Mouse (Mus musculus) spleen, postnatal 0 days (tissue): Measurements from ENCODE around the gene Gm17482. TPM values are rescaled to one million over a fixed set of nuclear protein-coding genes. Genes with fewer than 3 reads are reported as not detected.

Source experiments
- polyA plus RNA-seq: library from polyadenylated mRNA; unstranded; fragments of >200 nt; fragmentation: Nextera tagmentation; extraction: Ambion mirVana; gene quantifications from 2 replicates; pipeline ENCODE4 v1.2.1, GENCODE M21; 2015

Gene Gm17482
- not detected in 2 replicates for polyA plus RNA-seq

DNA sequence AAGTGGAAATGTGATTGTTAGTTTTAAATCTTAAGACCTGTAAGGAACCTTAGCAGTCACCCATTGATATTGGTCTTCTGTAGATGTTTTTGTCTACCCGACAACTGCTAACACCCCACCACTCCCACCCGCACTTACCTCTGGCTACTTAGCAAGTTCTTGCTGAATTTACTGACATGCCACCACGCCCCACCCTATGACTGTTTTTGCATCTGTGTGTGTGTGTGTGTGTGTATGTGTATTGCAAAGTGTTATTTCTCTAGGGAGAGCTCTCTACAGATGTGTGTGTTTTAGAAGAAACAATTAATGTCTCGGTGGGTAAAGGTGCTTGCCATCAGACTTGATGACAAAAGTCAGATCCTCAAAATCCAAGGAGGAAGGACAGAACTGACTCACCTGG is at the start of gene Gm17482:
Gene Gm17482 (plus strand): TSS at position 301 of the 400 bp plus-strand sequence.

GRCm38 (mm10) chr6:115252099-115252873 is 25.1 kb downstream of the Gm17482 start, which contains the start of gene Timp4:
TSS of gene Timp4 (minus strand) at chr6:115252205.

Other genes with a start within 250 kb of the Gm17482 start
- gene Tamm41, start 189.5 kb upstream of the Gm17482 start, polyA plus RNA-seq, result 44.9 and 45.3 TPM in 2 replicates
- gene Syn2, start 92.4 kb upstream of the Gm17482 start, polyA plus RNA-seq, result 0.41 and 0.67 TPM in 2 replicates
- 0.06 and 0.10 TPM in 2 replicates for gene Timp4, start 24.9 kb downstream of the Gm17482 start, polyA plus RNA-seq
- gene Pparg, start 133.6 kb downstream of the Gm17482 start, polyA plus RNA-seq, result 3.0 and 3.4 TPM in 2 replicates